In the genomic region with DNA sequence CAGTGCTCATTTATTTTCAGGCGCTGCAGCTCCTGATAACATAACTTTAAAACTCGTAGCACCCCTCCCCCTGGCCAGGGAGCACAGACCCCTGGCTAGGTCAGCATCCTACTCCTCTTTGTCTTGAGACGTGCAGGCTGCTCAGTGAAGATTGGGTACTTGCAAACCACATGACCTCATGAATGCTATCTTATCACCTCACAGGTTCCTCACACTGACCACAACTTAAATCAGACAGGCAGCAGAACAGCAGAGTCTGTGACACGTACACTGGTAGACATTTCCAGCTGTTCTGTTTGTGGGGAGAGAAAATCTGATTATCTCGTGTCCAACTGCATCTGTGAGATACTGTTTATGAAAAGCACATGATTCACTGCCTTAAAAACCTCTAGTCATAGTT, we compare ENCODE assay signal across 17 mouse cellular contexts. TPM values are rescaled to one million over a fixed set of nuclear protein-coding genes. Genes with fewer than 3 reads are reported as not detected.
DNase-seq lines count a peak whose midpoint lies in the region; ATAC-seq and TF ChIP-seq lines count a peak whose summit lies in the region.
"Had no signal": no experiment of that assay in that cellular context is flagged by ENCODE, and none has a peak within 500 bp of the region (broad histone marks: within the 10 kb centered on the region; RNA-seq: fewer than 3 reads in every experiment).

No protein-coding gene starts in this region.

- H3K4me2 ChIP-seq in intestine, postnatal 0 days (replicated peaks; ENCODE audit: low read depth): no peak overlapping the region
- H3K4me2 ChIP-seq: limb, embryonic 12.5 days had no signal

- peaks cover 13% of the 10 kb centered on the region; the same call in 1 of the 2 replicates for H3K36me3 ChIP-seq in heart, embryonic 10.5 days
- no peaks in the 10 kb centered on the region for H3K36me3 ChIP-seq in heart, adult 2 months (ENCODE audit: control insufficient read depth, insufficient read depth, low read length)
- H3K36me3 ChIP-seq in intestine, postnatal 0 days (ENCODE audit: control insufficient read depth, insufficient read depth): peaks cover 6% of the 10 kb centered on the region

- TF ChIP-seq POLR2A in heart, adult 2 months (IDR thresholded peaks at IDR 0.05; ENCODE audit: insufficient read depth, low read depth, low read length): no peak

- peak overlapping the region; percentile 65 for H3K27ac ChIP-seq in heart, embryonic 10.5 days
- H3K27ac ChIP-seq in heart, adult 2 months: no peak overlapping the region
- H3K27ac ChIP-seq in intestine, postnatal 0 days (ENCODE audit: low read depth, low read length): no peak overlapping the region
- H3K27ac ChIP-seq: layer of hippocampus, adult 2 months; limb, embryonic 12.5 days had no signal

- peak; percentile 91 for DNase-seq in heart, embryonic 10.5 days (ENCODE audit: low spot score)
- DNase-seq in heart, adult 2 months: no peak
- DNase-seq in c-Kit-positive CD71-positive TER-119-negative erythroid progenitor cells, embryonic 14.5 days (ENCODE audit: low read depth): peak; percentile 81
- DNase-seq in layer of hippocampus, postnatal 14 days (ENCODE audit: low spot score in 2 of 2): no peak
- no peak for DNase-seq in right cerebral cortex, postnatal 25 days
- DNase-seq in thymus, postnatal 4 days: no peak
- DNase-seq: adrenal gland, postnatal 25 days; cerebellum, adult 8-10 months; kidney, adult 11 months; lung, postnatal 36 days; spleen, adult 18-20 months; thymus, postnatal 36 days had no signal

- peaks cover 13% of the 10 kb centered on the region for H3K4me1 ChIP-seq in heart, embryonic 10.5 days
- H3K4me1 ChIP-seq in heart, adult 2 months (ENCODE audit: control insufficient read depth, insufficient read depth, low read length): no peaks in the 10 kb centered on the region
- H3K4me1 ChIP-seq in intestine, postnatal 0 days (replicated peaks; ENCODE audit: control insufficient read depth, insufficient read depth, low read length): no peaks in the 10 kb centered on the region
- H3K4me1 ChIP-seq: limb, embryonic 12.5 days had no signal

- 10% methylated on average over 5 of the region's 5 CpGs for WGBS in heart, embryonic 10.5 days
- 61% methylated on average over 5 of the region's 5 CpGs for WGBS in heart, adult 2 months
- WGBS in intestine, postnatal 0 days: 53% methylated on average over 5 of the region's 5 CpGs

- no peaks in the 10 kb centered on the region for H3K9me3 ChIP-seq in heart, embryonic 10.5 days
- no peaks in the 10 kb centered on the region for H3K9me3 ChIP-seq in intestine, postnatal 0 days (ENCODE audit: control insufficient read depth)
- H3K9me3 ChIP-seq: limb, embryonic 12.5 days had no signal

- no peak for TF ChIP-seq CTCF in heart, adult 2 months (IDR thresholded peaks at IDR 0.05)
- no peak for TF ChIP-seq CTCF in intestine, postnatal 0 days (IDR thresholded peaks at IDR 0.05; ENCODE audit: low read depth)

- ATAC-seq in intestine, postnatal 0 days: peak; percentile 51; the same call in 1 of the 2 replicates
- ATAC-seq in monocyte, adult 5-6 weeks (replicated peaks; ENCODE audit: insufficient number of reproducible peaks, low FRiP score, low TSS enrichment, poor library complexity, severe bottlenecking): peak; percentile 68

- no peaks in the 10 kb centered on the region for H3K79me2 ChIP-seq in heart, adult 2 months (replicated peaks; ENCODE audit: control insufficient read depth, insufficient read depth, low read length)

- no peak for TF ChIP-seq EP300 in heart, adult 2 months (IDR thresholded peaks at IDR 0.05; ENCODE audit: insufficient read depth, low read depth, low read length)

- H3K27me3 ChIP-seq in heart, embryonic 10.5 days (ENCODE audit: insufficient read depth, poor library complexity, severe bottlenecking): no peaks in the 10 kb centered on the region
- H3K27me3 ChIP-seq in heart, adult 2 months (ENCODE audit: control insufficient read depth, insufficient read depth, low read length): no peaks in the 10 kb centered on the region
- H3K27me3 ChIP-seq in intestine, postnatal 0 days (replicated peaks; ENCODE audit: control insufficient read depth, insufficient read depth, low read length): no peaks in the 10 kb centered on the region
- H3K27me3 ChIP-seq: limb, embryonic 12.5 days had no signal

- H3K9ac ChIP-seq in heart, adult 2 months (ENCODE audit: low read depth, low read length): no peak overlapping the region
- no peak overlapping the region for H3K9ac ChIP-seq in intestine, postnatal 0 days (ENCODE audit: low read depth, low read length)
- H3K9ac ChIP-seq: limb, embryonic 12.5 days had no signal

- intact Hi-C loops in heart, adult 2 months (cut with DNase I): no loop called here

- peak overlapping the region; percentile 18; the same call in 1 of the 2 replicates for H3K4me3 ChIP-seq in heart, embryonic 10.5 days
- no peak overlapping the region for H3K4me3 ChIP-seq in heart, adult 2 months
- no peak overlapping the region for H3K4me3 ChIP-seq in intestine, postnatal 0 days (ENCODE audit: low read depth, low read length)
- H3K4me3 ChIP-seq: layer of hippocampus, adult 2 months; limb, embryonic 12.5 days had no signal

RNA-seq across cellular contexts. Expression of gene Gfi1, which starts 33.3 kb away (rescaled TPM):
- polyA plus RNA-seq in heart, embryonic 10.5 days (2016; fragmentation: Nextera tagmentation; extraction: Ambion mirVana): not detected in 2 replicates
- total RNA-seq in heart, adult 2 months (2021): not detected
- polyA plus RNA-seq in heart, adult 2 months (2012; rRNA removed): 0.09 and 0.16 TPM in 2 replicates
- 0.37 and 0.38 TPM in 2 replicates for polyA plus RNA-seq in intestine, postnatal 0 days (2015; fragmentation: Nextera tagmentation; extraction: Ambion mirVana)
- total RNA-seq in monocyte, adult 5-6 weeks (2017): 3.3 to 15.9 TPM (median 3.8 TPM) in 3 replicates
- not detected for total RNA-seq in layer of hippocampus, postnatal 14 days (2021)
- total RNA-seq: adrenal gland, postnatal 25 days; layer of hippocampus, adult 2 months had no signal
- polyA plus RNA-seq: heart, postnatal 0 days; limb, embryonic 12.5 days had no signal

Comparison
In these comparisons a context has a peak if more than half of its experiments do, and no peak if none do; other contexts are left out.
1. DNase-seq: peak in heart, embryonic 10.5 days (single experiment) and c-Kit-positive CD71-positive TER-119-negative erythroid progenitor cells, embryonic 14.5 days (single experiment); none in heart, adult 2 months (0 of 2), layer of hippocampus, postnatal 14 days (0 of 2), right cerebral cortex, postnatal 25 days (single experiment) and thymus, postnatal 4 days (single experiment).